9 mouse cellular contexts compared by ENCODE assay signal in genomic region chr8:12031796-12032195, GRCm38 (mm10).
A peak's percentile ranks its signal among the peaks of the same experiment; 100 is the strongest.
DNase-seq lines count a peak whose midpoint lies in the region; ATAC-seq and TF ChIP-seq lines count a peak whose summit lies in the region.
"Had no signal": no experiment of that assay in that cellular context is flagged by ENCODE, and none has a peak within 500 bp of the region (broad histone marks: within the 10 kb centered on the region; RNA-seq: fewer than 3 reads in every experiment).

No protein-coding gene starts in this region.

- H3K9me3 ChIP-seq in heart, embryonic 15.5 days (replicated peaks), result no peaks in the 10 kb centered on the region
- no peaks in the 10 kb centered on the region for H3K9me3 ChIP-seq in heart, embryonic 11.5 days (replicated peaks; ENCODE audit: control insufficient read depth, low read length)
- no peaks in the 10 kb centered on the region for H3K9me3 ChIP-seq in lung, postnatal 0 days (ENCODE audit: low read length)
- H3K9me3 ChIP-seq: hindbrain, embryonic 12.5 days had no signal

- H3K9ac ChIP-seq in heart, embryonic 15.5 days, result no peak overlapping the region
- H3K9ac ChIP-seq in heart, embryonic 11.5 days (ENCODE audit: low read depth, low read length), result no peak overlapping the region
- no peak overlapping the region for H3K9ac ChIP-seq in lung, postnatal 0 days (replicated peaks; ENCODE audit: low read depth)
- H3K9ac ChIP-seq: hindbrain, embryonic 12.5 days had no signal

- no peak overlapping the region for H3K4me2 ChIP-seq in heart, embryonic 15.5 days
- H3K4me2 ChIP-seq in heart, embryonic 11.5 days, result no peak overlapping the region
- H3K4me2 ChIP-seq in lung, postnatal 0 days (replicated peaks; ENCODE audit: low read depth, low read length), result no peak overlapping the region
- H3K4me2 ChIP-seq: hindbrain, embryonic 12.5 days had no signal

- TF ChIP-seq CTCF in lung, postnatal 0 days (IDR thresholded peaks at IDR 0.05), result no peak

- no peaks in the 10 kb centered on the region for H3K27me3 ChIP-seq in heart, embryonic 15.5 days
- H3K27me3 ChIP-seq in heart, embryonic 11.5 days (ENCODE audit: control insufficient read depth, insufficient read depth, low read length), result no peaks in the 10 kb centered on the region
- no peaks in the 10 kb centered on the region for H3K27me3 ChIP-seq in lung, postnatal 0 days (replicated peaks; ENCODE audit: insufficient read depth, low read length)

- no peaks in the 10 kb centered on the region for H3K36me3 ChIP-seq in heart, embryonic 15.5 days
- no peaks in the 10 kb centered on the region for H3K36me3 ChIP-seq in heart, embryonic 11.5 days (ENCODE audit: control insufficient read depth, insufficient read depth, low read length)
- H3K36me3 ChIP-seq in lung, postnatal 0 days (ENCODE audit: insufficient read depth, low read length), result no peaks in the 10 kb centered on the region
- H3K36me3 ChIP-seq: hindbrain, embryonic 12.5 days had no signal

- H3K4me3 ChIP-seq in heart, embryonic 15.5 days, result no peak overlapping the region
- no peak overlapping the region for H3K4me3 ChIP-seq in heart, embryonic 11.5 days (ENCODE audit: low read depth, low read length)
- no peak overlapping the region for H3K4me3 ChIP-seq in lung, postnatal 0 days (ENCODE audit: low read depth, low read length)
- H3K4me3 ChIP-seq: hindbrain, embryonic 12.5 days had no signal

- peaks cover 18% of the 10 kb centered on the region for H3K4me1 ChIP-seq in heart, embryonic 15.5 days (replicated peaks)
- no peaks in the 10 kb centered on the region; the same call in 1 of the 2 replicates for H3K4me1 ChIP-seq in heart, embryonic 11.5 days (ENCODE audit: control insufficient read depth, insufficient read depth, low read length)
- 0 out of 2 replicates have a peak, but pooled peaks cover 7% of the 10 kb centered on the region for H3K4me1 ChIP-seq in lung, postnatal 0 days (ENCODE audit: insufficient read depth, low read depth, low read length)

- 29% methylated on average over 3 of the region's 3 CpGs for WGBS in heart, embryonic 15.5 days
- WGBS in heart, embryonic 11.5 days (ENCODE audit: insufficient replicate concordance), result 27% methylated on average over 3 of the region's 3 CpGs
- 30% methylated on average over 3 of the region's 3 CpGs for WGBS in lung, postnatal 0 days

- no peak overlapping the region for H3K27ac ChIP-seq in heart, embryonic 15.5 days
- H3K27ac ChIP-seq in heart, embryonic 11.5 days (ENCODE audit: low read depth, low read length), result no peak overlapping the region
- no peak overlapping the region for H3K27ac ChIP-seq in lung, postnatal 0 days (ENCODE audit: low read length)

- ATAC-seq in heart, embryonic 15.5 days (replicated peaks; ENCODE audit: insufficient number of reproducible peaks, insufficient read depth, low FRiP score, low read depth), result 0 out of 2 replicates have a peak, but pooled peaks have one; percentile 50
- no peak; the same call in 1 of the 2 replicates for ATAC-seq in heart, embryonic 11.5 days (replicated peaks; ENCODE audit: insufficient number of reproducible peaks, low FRiP score, low TSS enrichment)
- ATAC-seq in lung, postnatal 0 days, result peak; percentile 46; the same call in 1 of the 2 replicates

- no peak for TF ChIP-seq EP300 in lung, postnatal 0 days (IDR thresholded peaks at IDR 0.05)

- DNase-seq in urinary bladder, postnatal 14 days (ENCODE audit: low spot score), result peak; percentile 61
- no peak for DNase-seq in urinary bladder, postnatal 4 days (ENCODE audit: low spot score in 2 of 2)
- peak; percentile 52 for DNase-seq in lung, postnatal 0 days (ENCODE audit: low spot score)
- DNase-seq in yolk sac, embryonic 10.5 days (ENCODE audit: low spot score), result no peak
- no peak for DNase-seq in gastrocnemius, postnatal 10 days
- DNase-seq in c-Kit-positive CD71-positive TER-119-positive erythroid progenitor cells, embryonic 14.5 days (ENCODE audit: low spot score), result no peak

Comparison
In these comparisons a context has a peak if more than half of its experiments do, and no peak if none do; other contexts are left out.
1. DNase-seq: peak in urinary bladder, postnatal 14 days (single experiment) and lung, postnatal 0 days (single experiment); none in urinary bladder, postnatal 4 days (0 of 2), yolk sac, embryonic 10.5 days (single experiment), gastrocnemius, postnatal 10 days (single experiment) and c-Kit-positive CD71-positive TER-119-positive erythroid progenitor cells, embryonic 14.5 days (single experiment).